Mouse (Mus musculus) lung, embryonic 16.5 days (tissue): ENCODE measurements around the gene Phkb. TPM values are rescaled to one million over a fixed set of nuclear protein-coding genes. Genes with fewer than 3 reads are reported as not detected.
A peak's percentile ranks its signal among the peaks of the same experiment; 100 is the strongest.
"Not testable (repeated sequence)": the region's sequence is repeated elsewhere in the genome, so short reads cannot be mapped to it uniquely, and the experiment has no call there.

Experiments
- ATAC-seq: fragments of 200-750 bp; cut with Nextera tagmentation; 2 replicates; pipeline ENCODE4 v1.8.0; 2017; ENCODE audit warnings: low read depth, mild to moderate bottlenecking, moderate library complexity
- H3K27ac ChIP-seq: fragments of 300-500 bp; sonication (generic); 2 replicates; pipeline ENCODE4 v1.5.1; 2014; ENCODE audit warnings: mild to moderate bottlenecking, control low read depth, low read length
- H3K27me3 ChIP-seq: fragments of 300-500 bp; sonication (generic); 2 replicates; pipeline ENCODE4 v1.6.1; 2014; ENCODE audit warnings: low read depth, low read length, mixed read lengths; ENCODE audit not compliant: control insufficient read depth, insufficient read depth
- H3K36me3 ChIP-seq: fragments of 300-500 bp; sonication (generic); 2 replicates; pipeline ENCODE4 v1.6.1; 2014; ENCODE audit warnings: low read length; ENCODE audit not compliant: control insufficient read depth, insufficient read depth
- H3K4me1 ChIP-seq: fragments of 300-500 bp; sonication (generic); replicated peaks from 2 replicates; pipeline ENCODE4 v1.6.1; 2014; ENCODE audit warnings: low read length, mixed read lengths; ENCODE audit not compliant: control insufficient read depth, insufficient read depth
- H3K4me2 ChIP-seq: fragments of 300-500 bp; sonication (generic); 2 replicates; pipeline ENCODE4 v1.6.1; 2014; ENCODE audit warnings: low read depth, low read length, control low read depth
- H3K4me3 ChIP-seq: fragments of 300-500 bp; sonication (generic); 2 replicates; pipeline ENCODE4 v1.5.1; 2014; ENCODE audit warnings: mild to moderate bottlenecking, low read length, control low read depth
- H3K9ac ChIP-seq: fragments of 300-500 bp; sonication (generic); 2 replicates; pipeline ENCODE4 v1.6.1; 2014; ENCODE audit warnings: low read length, control low read depth
- H3K9me3 ChIP-seq: fragments of 300-500 bp; sonication (generic); 2 replicates; pipeline ENCODE4 v1.6.1; 2016; ENCODE audit warnings: low read length; ENCODE audit not compliant: control insufficient read depth
- WGBS: fragments of 180-500 bp; shearing (Covaris S2); extraction: QIAGEN DNeasy Blood & Tissue Kit; methylation state at CpG from one replicate; pipeline ENCODE4 v1.1.7; 2014; 5-methylcytosine and 5-hydroxymethylcytosine counted together
- polyA plus RNA-seq: library from polyadenylated mRNA; unstranded; fragments of >200 nt; fragmentation: Nextera tagmentation; extraction: Ambion mirVana; gene quantifications from 2 replicates; pipeline ENCODE4 v1.2.1, GENCODE M21; 2015

Phkb gene
- polyA plus RNA-seq, 1 experiment from 2014 or later: 41.9 TPM

GRCm38 (mm10) chr8:85854220-85855123 is 13.7 kb downstream of the Phkb start:
- Histone ChIP-seq H3K27me3 (no peaks in the 10 kb centered on the region), H3K36me3 (no peaks in the 10 kb centered on the region), H3K27ac (no peak overlapping the region), H3K9ac (no peak overlapping the region), H3K9me3 (no peaks in the 10 kb centered on the region), H3K4me2 (no peak overlapping the region), H3K4me1 (no peaks in the 10 kb centered on the region), H3K4me3 (no peak overlapping the region)
- ATAC-seq: no peak
- WGBS: 86% methylated on average over 19 of the region's 19 CpGs

GRCm38 (mm10) chr8:85857227-85857896 is 16.6 kb downstream of the Phkb start:
- H3K9ac ChIP-seq, H3K4me2 ChIP-seq, H3K27ac ChIP-seq, H3K27me3 ChIP-seq, H3K36me3 ChIP-seq, H3K9me3 ChIP-seq, H3K4me1 ChIP-seq, ATAC-seq, H3K4me3 ChIP-seq: not testable (repeated sequence)
- 37% methylated on average over 11 of the region's 11 CpGs for WGBS

- Histone ChIP-seq H3K9me3 (no peaks in the 10 kb centered on the region), H3K4me3 (no peak overlapping the region), H3K4me1 (no peaks in the 10 kb centered on the region), H3K36me3 (no peaks in the 10 kb centered on the region), H3K9ac (no peak overlapping the region), H3K27ac (no peak overlapping the region), H3K4me2 (no peak overlapping the region), H3K27me3 (no peaks in the 10 kb centered on the region)
- ATAC-seq: no peak
- 57% methylated on average over 5 of the region's 5 CpGs for WGBS
These were observed 19.9 kb downstream of the Phkb start for GRCm38 (mm10) chr8:85860612-85861011.

- 41% methylated on average over 1 of the region's 1 CpGs for WGBS
- no peaks in the 10 kb centered on the region for H3K9me3 ChIP-seq
- ATAC-seq: no peak
- H3K4me3 ChIP-seq: no peak overlapping the region
- H3K9ac ChIP-seq: no peak overlapping the region
- no peak overlapping the region for H3K27ac ChIP-seq
- no peaks in the 10 kb centered on the region for H3K4me1 ChIP-seq
- no peaks in the 10 kb centered on the region for H3K36me3 ChIP-seq
- H3K4me2 ChIP-seq: no peak overlapping the region
- H3K27me3 ChIP-seq: no peaks in the 10 kb centered on the region
These were observed 21.6 kb downstream of the Phkb start for GRCm38 (mm10) chr8:85862381-85862780.

- Histone ChIP-seq H3K9ac (no peak overlapping the region), H3K4me3 (no peak overlapping the region), H3K4me2 (no peak overlapping the region), H3K36me3 (no peaks in the 10 kb centered on the region), H3K4me1 (no peaks in the 10 kb centered on the region; the same call in 1 of the 2 replicates), H3K9me3 (no peaks in the 10 kb centered on the region), H3K27me3 (no peaks in the 10 kb centered on the region), H3K27ac (peak overlapping the region; percentile 24; the same call in 1 of the 2 replicates)
- WGBS: 51% methylated on average over 2 of the region's 2 CpGs
- ATAC-seq: peak; percentile 89
These were observed 30.9 kb downstream of the Phkb start for GRCm38 (mm10) chr8:85871660-85872059.

GRCm38 (mm10) chr8:85877976-85878375 is 37.2 kb downstream of the Phkb start:
- Histone ChIP-seq H3K4me2 (no peak overlapping the region), H3K9me3 (no peaks in the 10 kb centered on the region), H3K36me3 (no peaks in the 10 kb centered on the region), H3K4me1 (no peaks in the 10 kb centered on the region), H3K27me3 (no peaks in the 10 kb centered on the region), H3K27ac (no peak overlapping the region), H3K9ac (no peak overlapping the region), H3K4me3 (no peak overlapping the region)
- 91% methylated on average over 8 of the region's 8 CpGs for WGBS
- ATAC-seq: no peak

GRCm38 (mm10) chr8:85879624-85880023 is 38.9 kb downstream of the Phkb start:
- Histone ChIP-seq H3K4me3 (no peak overlapping the region), H3K27ac (no peak overlapping the region), H3K4me1 (no peaks in the 10 kb centered on the region), H3K9ac (no peak overlapping the region), H3K27me3 (no peaks in the 10 kb centered on the region), H3K4me2 (no peak overlapping the region), H3K36me3 (0 out of 2 replicates have a peak, but pooled peaks cover 2% of the 10 kb centered on the region), H3K9me3 (no peaks in the 10 kb centered on the region)
- WGBS: 89% methylated on average over 7 of the region's 7 CpGs
- ATAC-seq: no peak

- Histone ChIP-seq H3K27me3 (no peaks in the 10 kb centered on the region), H3K27ac (no peak overlapping the region), H3K9me3 (no peaks in the 10 kb centered on the region), H3K4me2 (no peak overlapping the region), H3K4me3 (no peak overlapping the region), H3K4me1 (no peaks in the 10 kb centered on the region), H3K36me3 (0 out of 2 replicates have a peak, but pooled peaks cover 2% of the 10 kb centered on the region), H3K9ac (no peak overlapping the region)
- no peak for ATAC-seq
- WGBS: 91% methylated on average over 3 of the region's 3 CpGs
These were observed 44.1 kb downstream of the Phkb start for GRCm38 (mm10) chr8:85884811-85885210.

GRCm38 (mm10) chr8:85897636-85898035 is 56.9 kb downstream of the Phkb start:
- H3K4me3 ChIP-seq: no peak overlapping the region
- H3K36me3 ChIP-seq: peaks cover 2% of the 10 kb centered on the region; the same call in 1 of the 2 replicates
- H3K4me1 ChIP-seq: no peaks in the 10 kb centered on the region
- H3K9me3 ChIP-seq: no peaks in the 10 kb centered on the region
- no peak overlapping the region for H3K9ac ChIP-seq
- no peak for ATAC-seq
- no peaks in the 10 kb centered on the region for H3K27me3 ChIP-seq
- no peak overlapping the region for H3K4me2 ChIP-seq
- no peak overlapping the region for H3K27ac ChIP-seq
- WGBS: 92% methylated on average over 2 of the region's 2 CpGs
